Mouse (Mus musculus): ENCODE measurements around the gene Gm5072.
"Not testable (repeated sequence)": the region's sequence is repeated elsewhere in the genome, so short reads cannot be mapped to it uniquely, and the experiment has no call there.

GRCm38 (mm10) chrX:91392200-91392599 lies at the start of gene Gm5072:
- TF ChIP-seq CTCF (conservative IDR thresholded peaks at IDR 0.05; ENCODE audit: low read length); NANOG (IDR thresholded peaks at IDR 0.05; ENCODE audit: borderline replicate concordance, low read length); POU5F1 (IDR thresholded peaks at IDR 0.05; ENCODE audit: borderline replicate concordance, low read length): not testable (repeated sequence)
